Mouse (Mus musculus): ENCODE results near the gene Mrgprb2.

The Mrgprb2 gene

DNA sequence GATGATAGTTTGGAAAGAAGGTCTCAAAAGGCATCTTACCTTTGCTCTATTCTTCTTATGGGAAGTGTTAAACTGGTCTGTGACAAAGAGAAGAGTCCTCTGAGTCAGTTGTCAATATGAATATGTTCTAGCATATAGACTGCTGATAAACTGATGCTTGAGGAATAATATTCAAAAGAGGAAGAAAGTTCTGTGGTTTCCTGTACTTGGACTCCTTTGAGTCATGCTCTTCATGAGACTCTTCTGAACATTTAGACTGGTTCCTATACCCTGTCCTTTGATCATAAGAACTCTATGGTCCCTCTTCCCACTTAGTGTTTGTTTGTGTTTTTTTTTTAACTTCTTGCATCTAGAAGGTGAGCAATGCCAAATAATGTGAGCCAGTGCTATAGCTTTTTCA is at the start of gene Mrgprb2:
Gene Mrgprb2 (minus strand): TSS at position 101 of the 400 bp plus-strand sequence.
- TF ChIP-seq GATA4 (IDR thresholded peaks at IDR 0.05; ENCODE audit: insufficient replicate concordance, low read length): no peak
